Mouse (Mus musculus) embryonic fibroblast, embryonic 13.5 days (primary cell): ENCODE data around the gene Pax7.

Experiments
- CTCF ChIP-seq: IDR thresholded peaks from 2 replicates; pipeline ENCODE4 v1.5.1; 2011; ENCODE audit warnings: mild to moderate bottlenecking, control low read depth, low read length, moderate library complexity, borderline replicate concordance; ENCODE audit not compliant: insufficient read depth
- POLR2A ChIP-seq: IDR thresholded peaks from 2 replicates; pipeline ENCODE4 v1.6.1; 2011; ENCODE audit warnings: low read depth, mild to moderate bottlenecking, control low read depth, low read length, moderate library complexity

- no peak for TF ChIP-seq CTCF
- no peak for TF ChIP-seq POLR2A
Observed at GRCm38 (mm10) chr4:139836681-139837080, 3.4 kb upstream of the Pax7 start.
